Mouse (Mus musculus) adrenal gland, adult 2 months (tissue): ENCODE measurements around the gene Pkn1. TPM values are rescaled to one million over a fixed set of nuclear protein-coding genes. Genes with fewer than 3 reads are reported as not detected.

Source experiments
- DNase-seq: peaks from one replicate; pipeline ENCODE4 v3.0.0; 2021
- polyA plus RNA-seq: library from polyadenylated mRNA; depleted of rRNA; stranded (reverse); fragments of >200 nt; gene quantifications from 2 replicates; pipeline ENCODE4 v1.2.3, GENCODE M21; 2012
- total RNA-seq, 2 experiments: library from RNA; stranded (reverse); gene quantifications; 2 replicates each; pipeline ENCODE4 v1.2.3; 2021

Gene Pkn1
- total and polyA plus RNA-seq, 3 experiments = 110 to 164 (median 115) TPM

GRCm38 (mm10) chr8:83654725-83655124 lies 44.3 kb downstream of the Pkn1 start:
- DNase-seq = no peak

DNA sequence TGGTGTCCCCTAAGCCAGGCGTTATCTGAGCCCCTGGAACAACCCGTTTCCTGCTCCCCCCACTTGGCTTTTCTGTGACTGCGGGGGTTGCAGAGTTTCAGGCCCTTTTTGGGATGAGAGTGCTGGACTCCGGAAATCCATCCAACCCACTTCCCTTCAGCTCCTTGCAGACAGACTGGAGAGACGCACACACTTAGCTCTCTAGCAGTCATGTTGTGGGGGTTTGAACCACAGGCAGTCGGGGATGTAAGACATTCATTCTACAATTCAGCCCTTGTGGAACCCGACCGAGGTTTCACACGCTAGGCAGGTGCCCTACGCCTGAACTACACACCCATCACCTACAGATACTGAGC lies 45.3 kb downstream of the Pkn1 start:
- no peak for DNase-seq

DNA sequence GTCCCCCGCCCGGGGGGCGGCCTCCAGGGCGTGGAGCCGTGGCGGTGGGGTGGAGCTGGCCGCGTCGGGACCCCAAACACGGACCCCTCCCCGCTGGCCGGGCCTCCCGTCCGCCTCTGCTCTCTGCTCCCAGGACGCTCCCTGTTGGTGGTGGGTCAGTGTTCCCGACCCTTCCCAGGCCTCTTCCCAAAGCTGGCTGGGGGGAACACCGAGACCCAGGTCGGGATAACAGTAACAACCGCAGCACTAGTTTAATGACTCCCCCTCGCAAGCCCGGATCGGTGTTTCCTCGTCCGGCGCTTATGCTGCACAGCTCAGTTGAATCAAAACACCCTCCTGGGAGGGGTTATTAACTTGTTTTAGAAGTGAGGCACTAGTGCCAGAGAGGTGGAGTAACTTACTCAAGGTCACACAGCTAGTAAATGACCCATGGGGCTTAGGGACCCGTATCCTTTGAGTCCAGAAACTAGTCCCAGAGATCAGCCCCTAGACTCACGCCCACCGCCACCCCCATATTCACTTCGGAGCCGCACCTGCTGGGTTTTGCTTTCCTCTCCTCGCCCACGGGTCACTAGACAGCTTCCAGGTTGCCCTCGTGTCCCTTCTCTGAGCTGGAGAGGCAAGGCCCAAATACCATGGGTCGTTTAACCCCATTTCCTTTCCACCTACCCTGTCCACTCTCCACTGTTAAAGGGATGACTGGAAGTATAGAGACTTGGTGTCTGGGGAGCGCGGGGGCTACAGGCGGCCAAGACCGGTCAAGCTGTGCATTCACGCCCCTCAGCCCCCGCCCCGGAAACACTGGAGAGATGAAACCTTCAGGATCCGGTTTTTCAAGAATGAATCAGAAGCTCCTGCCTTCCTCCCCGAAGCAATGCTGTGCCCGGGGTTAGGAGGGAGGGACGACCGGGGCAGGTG lies 46.0 kb downstream of the Pkn1 start:
- peak; percentile 30 for DNase-seq

- DNase-seq = peak; percentile 98
Observed at GRCm38 (mm10) chr8:83652030-83652743, 46.8 kb downstream of the Pkn1 start, which contains the start of gene Gipc1. TSS of gene Gipc1 (plus strand) at chr8:83652677.

- DNase-seq = no peak
Observed at GRCm38 (mm10) chr8:83649699-83650098, 49.3 kb downstream of the Pkn1 start.

- DNase-seq = no peak
Observed at GRCm38 (mm10) chr8:83648031-83648430, 50.9 kb downstream of the Pkn1 start.

DNA sequence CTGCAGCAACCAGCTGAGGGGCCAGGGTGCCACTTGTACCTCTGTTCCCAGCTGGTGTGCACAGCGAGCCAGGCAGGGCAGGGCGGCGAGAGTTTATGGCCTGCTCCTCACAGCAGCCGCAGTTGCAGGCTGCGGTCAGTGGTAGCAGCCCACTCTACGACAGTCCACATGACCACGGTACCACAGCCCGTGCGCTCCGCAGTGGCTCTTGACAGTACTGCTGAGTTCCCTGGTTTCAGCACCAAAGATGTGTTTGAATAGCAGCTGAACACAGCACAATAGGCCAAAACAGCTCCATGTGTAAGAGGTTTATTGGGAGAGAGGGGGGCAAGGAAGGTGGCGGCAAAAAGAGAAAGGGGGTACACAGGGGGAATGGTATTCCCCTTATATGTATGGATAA lies 51.5 kb downstream of the Pkn1 start:
- no peak for DNase-seq

DNA sequence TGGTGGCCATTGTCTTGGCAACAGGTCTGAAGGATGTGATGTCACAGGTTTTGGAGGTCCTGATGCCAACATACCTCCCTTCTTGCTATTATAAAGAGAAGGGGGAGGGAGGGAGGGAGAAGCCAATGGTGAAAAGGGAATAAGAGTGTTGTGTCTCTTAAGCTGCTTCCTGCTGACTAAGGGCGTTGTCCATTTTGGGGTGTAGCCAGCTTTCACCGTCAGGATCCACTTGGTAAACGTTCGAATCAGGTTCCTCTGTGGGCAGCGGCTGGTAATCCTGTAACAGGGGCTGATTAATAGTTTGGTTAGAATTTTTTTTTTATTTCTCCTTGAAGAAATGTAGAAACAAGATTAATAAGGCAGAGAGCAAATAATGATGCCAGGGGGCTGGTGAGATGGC lies 59.3 kb downstream of the Pkn1 start:
- DNase-seq = no peak

- no peak for DNase-seq
Observed at GRCm38 (mm10) chr8:83638856-83639255, 60.1 kb downstream of the Pkn1 start.

DNA sequence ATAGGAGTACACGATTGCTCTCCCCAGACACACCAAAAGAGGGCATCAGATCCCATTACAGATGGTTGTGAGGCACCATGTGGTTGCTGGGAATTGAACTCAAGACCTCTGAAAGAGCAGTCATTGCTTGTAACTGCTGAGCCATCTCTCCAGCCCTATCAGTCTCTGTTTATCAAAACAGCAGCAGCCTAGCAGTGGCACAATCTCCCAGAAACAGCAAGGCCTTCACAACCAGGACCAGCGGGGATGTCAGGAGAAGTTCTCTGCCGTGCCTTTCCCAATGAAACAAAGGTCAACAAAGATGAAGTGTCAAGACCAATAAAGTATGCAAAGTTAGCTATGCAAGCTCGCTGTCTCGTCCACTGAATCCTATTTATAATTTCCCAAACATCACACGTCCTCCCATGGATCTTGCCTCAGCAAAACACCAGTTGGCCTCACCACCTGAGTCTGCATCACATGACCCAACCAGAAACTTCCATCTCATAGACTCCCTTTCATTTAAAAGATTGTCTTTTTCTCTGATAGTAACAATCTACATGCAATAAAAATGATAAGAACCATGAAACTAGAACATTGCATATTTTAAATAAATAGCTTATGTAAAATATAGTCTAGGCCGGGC lies 66.8 kb downstream of the Pkn1 start:
- DNase-seq = no peak

GRCm38 (mm10) chr8:83625676-83626299 lies 73.2 kb downstream of the Pkn1 start:
- DNase-seq = no peak

- DNase-seq = peak; percentile 40
Observed at GRCm38 (mm10) chr8:83624739-83625138, 74.2 kb downstream of the Pkn1 start.

- no peak for DNase-seq
Observed at GRCm38 (mm10) chr8:83623549-83623948, 75.4 kb downstream of the Pkn1 start.

DNA sequence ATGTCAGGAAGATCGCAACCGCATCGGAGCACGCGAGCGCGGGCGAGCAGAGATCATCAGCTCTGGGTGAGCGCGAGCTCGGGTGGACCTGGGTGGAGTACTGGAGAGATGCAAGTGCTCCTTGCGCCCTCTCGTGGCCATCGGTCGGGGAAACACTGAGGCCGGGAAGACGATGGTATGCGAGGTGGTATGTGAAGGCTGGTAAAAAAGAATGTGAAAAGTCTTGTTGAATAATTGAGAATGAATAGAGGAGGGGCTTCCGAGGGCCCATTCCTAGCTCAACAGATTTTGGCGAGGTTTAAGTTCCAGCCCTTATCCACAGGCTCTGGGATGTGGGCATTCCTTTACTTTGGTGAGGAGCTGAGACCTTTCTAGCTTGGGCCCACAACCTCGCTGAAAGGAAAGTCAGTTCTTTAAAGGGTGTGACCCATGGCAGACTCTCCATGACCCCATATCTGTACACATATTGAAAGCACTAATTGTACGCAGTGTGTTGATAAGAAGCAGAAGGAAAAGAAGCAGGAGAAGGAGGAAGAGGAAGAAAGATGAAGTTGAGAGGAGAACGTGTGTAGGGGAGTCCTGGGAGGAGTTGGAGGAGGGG lies 76.5 kb downstream of the Pkn1 start:
- peak; percentile 85 for DNase-seq

DNA sequence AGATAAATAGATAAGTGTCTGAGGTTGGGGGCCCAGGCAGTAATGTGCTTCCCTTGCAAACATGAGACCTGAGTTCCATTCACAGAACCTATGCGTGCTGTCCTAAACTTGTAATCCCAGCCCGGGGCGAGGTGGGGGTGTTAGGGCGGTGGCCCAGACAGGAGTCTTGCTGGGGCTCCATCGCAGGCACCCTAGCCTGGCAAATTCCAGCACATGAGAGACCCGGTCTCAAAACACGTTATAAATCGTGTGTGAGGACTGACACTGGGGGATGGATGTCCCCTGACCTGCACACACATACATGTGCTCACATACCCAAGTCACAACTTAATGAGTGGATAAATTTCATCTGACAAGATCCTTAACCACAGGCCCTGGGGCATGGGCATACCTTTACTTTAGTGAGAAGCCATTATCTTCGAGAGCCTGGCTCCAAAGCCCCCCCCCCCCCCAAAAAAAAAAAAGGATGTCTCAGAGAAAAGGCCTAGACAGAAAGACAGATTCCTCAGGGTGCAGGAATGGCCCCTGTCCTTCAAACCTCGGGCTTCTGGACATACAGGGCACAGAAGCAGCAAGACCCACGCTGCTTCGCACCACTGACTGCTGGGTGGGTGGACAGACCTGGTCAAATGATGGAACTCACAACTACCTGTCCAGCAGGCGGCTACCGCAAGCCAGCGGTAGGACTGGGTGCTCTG lies 77.1 kb downstream of the Pkn1 start:
- DNase-seq = no peak

DNA sequence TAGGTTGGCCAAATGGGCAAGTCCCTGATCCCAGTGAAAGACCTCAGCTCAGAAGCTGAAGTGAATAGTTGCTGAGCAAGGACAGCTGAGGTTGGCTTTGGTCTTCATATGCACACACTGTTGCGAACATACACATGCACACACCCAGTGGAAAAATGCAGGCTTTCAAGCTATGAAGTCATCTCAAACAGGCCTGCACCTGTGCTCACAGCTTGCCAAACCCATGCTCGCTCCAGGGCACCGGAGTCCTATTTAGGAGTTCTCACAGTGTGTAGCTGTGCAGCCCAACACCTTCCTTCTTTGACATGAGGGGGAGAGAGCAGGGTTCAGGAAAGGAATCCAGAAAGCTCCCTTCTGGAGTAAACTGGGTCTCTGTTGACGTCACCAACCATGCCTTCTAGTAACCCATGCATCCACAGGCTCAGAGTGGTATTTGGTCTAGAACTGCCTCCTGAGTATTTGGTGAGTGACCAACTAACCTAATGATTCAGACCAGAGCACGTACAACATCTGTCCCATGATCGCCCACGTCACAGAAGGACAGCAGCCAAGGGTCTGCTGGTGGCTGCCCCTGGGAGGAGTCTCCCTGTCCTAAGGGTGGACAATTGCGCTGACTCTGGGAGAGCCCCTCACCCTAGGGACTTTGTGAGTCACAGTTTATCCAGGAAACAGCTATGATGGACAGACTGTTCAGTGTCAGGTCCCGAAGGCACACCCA lies 79.3 kb downstream of the Pkn1 start:
- DNase-seq = no peak

DNA sequence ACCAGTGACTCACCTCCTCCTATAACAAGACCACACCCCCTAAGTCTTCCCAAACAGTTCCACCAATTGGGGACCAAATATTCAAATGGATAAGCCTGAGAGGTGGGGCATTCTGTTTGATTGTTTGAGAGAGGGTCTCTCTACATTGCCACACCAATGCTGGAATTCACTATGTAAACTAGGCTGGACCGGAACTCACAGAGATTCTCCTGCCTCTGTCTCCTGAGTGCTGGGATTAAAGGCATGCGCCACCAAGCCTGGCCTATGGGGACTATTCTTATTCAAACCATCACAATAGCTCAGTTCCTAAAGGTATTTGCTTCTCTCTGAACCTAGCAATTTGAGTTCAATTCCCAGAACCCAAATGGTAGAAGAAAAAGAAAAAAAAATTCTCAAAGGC lies 80.4 kb downstream of the Pkn1 start:
- DNase-seq = no peak

DNA sequence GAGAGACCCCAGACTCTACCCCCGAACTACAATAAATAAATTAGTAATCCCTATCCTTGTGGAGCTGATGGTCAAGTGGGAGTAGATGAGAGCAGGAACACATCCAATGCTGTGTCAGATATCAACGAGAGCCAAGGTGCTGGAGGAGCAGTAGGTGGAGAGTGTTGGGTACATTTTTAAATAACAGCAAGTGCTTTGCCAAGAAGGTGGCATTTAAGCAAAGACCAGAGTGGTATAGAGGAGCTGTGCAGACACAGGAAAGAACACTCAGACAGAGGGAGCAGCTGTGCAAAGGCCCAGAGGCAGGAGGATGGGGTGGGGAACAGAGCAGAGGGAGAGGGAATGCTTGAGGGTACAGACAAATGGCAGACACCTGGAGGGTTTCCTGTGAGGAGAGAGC lies 81.9 kb downstream of the Pkn1 start:
- no peak for DNase-seq

DNA sequence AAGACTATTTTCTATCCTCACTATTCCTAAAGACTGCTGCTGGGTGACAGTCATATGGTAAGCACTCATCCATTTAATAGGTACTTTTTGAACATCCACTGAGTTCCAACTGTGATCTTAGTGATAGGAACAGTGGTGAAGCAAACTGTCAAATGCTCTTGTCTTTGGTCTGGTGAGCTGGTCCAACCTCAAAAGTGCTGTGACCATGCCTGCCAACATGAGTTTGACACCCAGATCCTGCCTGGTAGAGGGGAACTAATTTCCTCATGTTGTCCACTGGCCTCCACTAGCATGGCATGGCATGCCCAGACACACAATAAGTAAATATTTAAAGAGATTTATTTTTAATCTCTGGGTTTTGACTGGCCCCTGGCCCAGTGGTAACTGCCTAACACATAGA lies 82.4 kb downstream of the Pkn1 start:
- no peak for DNase-seq
